Mouse (Mus musculus): Measurements from ENCODE around the gene Rab20. TPM values are rescaled to one million over a fixed set of nuclear protein-coding genes. Genes with fewer than 3 reads are reported as not detected.

The Rab20 gene
- 12.2 and 12.5 TPM in 2 replicates for polyA plus RNA-seq (2012; ENCODE audit: insufficient read depth, insufficient read length, missing spikeins)

DNA sequence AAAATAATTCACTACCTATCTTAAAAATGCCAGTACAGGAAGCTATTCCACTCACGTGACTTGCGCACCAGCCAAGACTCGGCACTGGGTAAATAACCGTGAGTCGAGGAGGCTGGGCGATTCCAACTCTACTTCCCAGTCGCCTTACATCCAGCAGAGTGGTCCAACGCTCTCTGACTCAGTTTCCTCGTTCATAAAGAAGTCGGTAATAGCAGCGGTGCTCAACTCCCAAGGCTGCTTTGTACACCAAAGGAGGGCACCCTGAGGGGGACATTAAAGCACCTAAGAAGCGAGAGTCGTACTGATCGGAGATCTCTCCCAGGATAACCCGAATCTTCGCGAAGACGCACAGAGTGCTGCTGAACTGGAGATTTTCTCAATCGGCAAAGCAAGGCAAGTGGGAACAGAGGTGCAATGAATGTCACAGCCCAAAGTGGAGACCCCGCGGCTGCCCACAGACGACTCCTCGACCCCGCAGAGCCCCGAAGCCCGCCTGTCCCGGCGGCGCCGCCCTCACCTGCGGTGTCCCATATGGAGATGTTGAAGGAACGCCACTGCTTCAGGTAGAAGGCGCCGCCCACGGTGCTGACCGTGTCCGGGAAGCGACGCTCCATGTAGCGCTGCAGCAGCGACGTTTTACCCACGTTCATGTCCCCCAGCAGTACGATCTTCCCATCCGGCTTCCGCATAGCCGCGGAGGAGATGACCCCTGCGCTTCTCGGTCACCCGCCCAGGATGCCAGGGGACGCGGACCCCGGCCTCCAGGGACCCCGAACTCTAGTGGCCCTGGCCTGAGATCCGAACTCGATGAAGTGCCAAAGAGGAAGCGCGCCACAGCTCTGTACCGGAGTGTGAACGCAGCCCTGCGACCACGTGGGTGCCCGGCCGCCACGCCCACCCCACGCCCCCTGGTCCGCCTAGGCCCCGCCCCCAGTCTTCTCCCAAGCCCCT lies at the start of gene Rab20:
Rab20 (minus strand) TSS at position 900 of the 951 bp plus-strand sequence.
- H3K4me1 ChIP-seq (ENCODE audit: control insufficient read depth, insufficient read depth, low read length), result peaks cover 27% of the 10 kb centered on the region
- TF ChIP-seq CTCF (IDR thresholded peaks at IDR 0.05; ENCODE audit: low read depth, low read length) (no peak), POLR2A (IDR thresholded peaks at IDR 0.05; ENCODE audit: borderline replicate concordance, low read depth, low read length) (no peak; the same call in 1 of the 2 replicates)
- peak within 1 kb of the TSS; percentile 93 for H3K4me3 ChIP-seq (ENCODE audit: insufficient read depth, low read length)
- H3K27ac ChIP-seq (ENCODE audit: insufficient read depth, low read depth, low read length), result peak within 1 kb of the TSS; percentile 87

DNA sequence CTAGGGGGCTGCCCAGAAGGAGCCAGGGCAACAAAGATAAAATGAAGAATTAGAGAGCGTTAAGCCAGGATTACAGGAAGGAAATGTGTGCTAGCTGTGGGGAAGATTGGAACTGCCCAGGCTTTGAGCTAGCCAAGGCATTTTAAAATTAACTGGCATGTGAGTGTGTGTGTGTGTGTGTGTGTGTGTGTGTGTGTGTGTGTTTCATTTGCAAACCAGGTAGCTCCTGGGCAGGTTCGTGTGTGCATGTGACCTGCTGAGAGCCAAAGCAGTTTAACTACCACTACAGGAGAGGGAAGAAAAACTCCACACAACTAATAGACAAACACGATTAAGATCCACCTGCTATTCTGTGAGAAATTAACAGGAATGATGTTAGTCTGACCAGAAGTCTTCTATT lies 44.8 kb upstream of the Rab20 start:
- TF ChIP-seq POLR2A (IDR thresholded peaks at IDR 0.05; ENCODE audit: borderline replicate concordance, low read depth, low read length), result no peak
- no peak for TF ChIP-seq CTCF (IDR thresholded peaks at IDR 0.05; ENCODE audit: low read depth, low read length)
- Histone ChIP-seq H3K27ac (ENCODE audit: insufficient read depth, low read depth, low read length) (no peak overlapping the region), H3K4me1 (ENCODE audit: control insufficient read depth, insufficient read depth, low read length) (no peaks in the 10 kb centered on the region), H3K4me3 (ENCODE audit: insufficient read depth, low read length) (no peak overlapping the region)

DNA sequence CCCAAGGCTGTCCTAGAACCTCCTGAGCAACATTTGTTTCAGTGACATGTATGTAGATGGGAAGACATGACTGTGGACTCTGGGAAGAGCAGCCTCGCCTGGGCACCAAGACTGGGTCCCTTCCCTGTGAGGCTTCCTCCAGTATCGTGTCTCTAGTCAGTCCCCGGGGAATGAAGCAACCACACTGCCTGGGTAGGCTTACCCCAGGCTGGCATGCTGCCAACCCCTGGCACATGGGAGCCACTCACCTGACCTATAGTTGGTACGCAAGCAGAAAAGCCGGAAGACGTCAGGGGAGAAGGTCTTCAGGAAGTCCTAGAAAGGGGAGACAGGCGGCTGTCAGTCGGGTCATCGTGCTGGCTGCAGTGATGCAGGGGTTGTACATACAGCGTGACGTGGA lies 40.2 kb upstream of the Rab20 start:
- peaks cover 9% of the 10 kb centered on the region for H3K4me1 ChIP-seq (ENCODE audit: control insufficient read depth, insufficient read depth, low read length)
- H3K4me3 ChIP-seq (ENCODE audit: insufficient read depth, low read length), result no peak overlapping the region
- TF ChIP-seq POLR2A (IDR thresholded peaks at IDR 0.05; ENCODE audit: borderline replicate concordance, low read depth, low read length) (no peak), CTCF (IDR thresholded peaks at IDR 0.05; ENCODE audit: low read depth, low read length) (no peak)
- no peak overlapping the region for H3K27ac ChIP-seq (ENCODE audit: insufficient read depth, low read depth, low read length)

DNA sequence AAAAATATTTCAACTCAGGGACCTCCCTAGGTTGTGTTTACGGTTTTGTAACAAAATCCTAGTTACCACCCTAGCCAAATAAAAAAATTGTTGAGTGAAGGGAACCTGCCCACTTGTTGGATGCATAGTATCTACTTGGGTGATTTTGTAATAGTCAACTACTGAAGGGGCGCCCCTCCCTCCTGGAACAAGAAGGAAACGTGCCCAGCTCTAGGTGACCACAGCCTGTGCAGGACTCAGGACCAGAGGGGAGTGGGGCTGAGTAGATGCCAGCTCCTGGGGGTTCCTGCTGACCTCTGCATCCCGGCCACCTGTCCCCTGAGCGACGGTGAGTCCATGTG lies 39.5 kb upstream of the Rab20 start:
- Histone ChIP-seq H3K4me1 (ENCODE audit: control insufficient read depth, insufficient read depth, low read length) (peaks cover 9% of the 10 kb centered on the region), H3K4me3 (ENCODE audit: insufficient read depth, low read length) (no peak overlapping the region), H3K27ac (ENCODE audit: insufficient read depth, low read depth, low read length) (no peak overlapping the region)
- TF ChIP-seq POLR2A (IDR thresholded peaks at IDR 0.05; ENCODE audit: borderline replicate concordance, low read depth, low read length) (no peak), CTCF (IDR thresholded peaks at IDR 0.05; ENCODE audit: low read depth, low read length) (no peak)

DNA sequence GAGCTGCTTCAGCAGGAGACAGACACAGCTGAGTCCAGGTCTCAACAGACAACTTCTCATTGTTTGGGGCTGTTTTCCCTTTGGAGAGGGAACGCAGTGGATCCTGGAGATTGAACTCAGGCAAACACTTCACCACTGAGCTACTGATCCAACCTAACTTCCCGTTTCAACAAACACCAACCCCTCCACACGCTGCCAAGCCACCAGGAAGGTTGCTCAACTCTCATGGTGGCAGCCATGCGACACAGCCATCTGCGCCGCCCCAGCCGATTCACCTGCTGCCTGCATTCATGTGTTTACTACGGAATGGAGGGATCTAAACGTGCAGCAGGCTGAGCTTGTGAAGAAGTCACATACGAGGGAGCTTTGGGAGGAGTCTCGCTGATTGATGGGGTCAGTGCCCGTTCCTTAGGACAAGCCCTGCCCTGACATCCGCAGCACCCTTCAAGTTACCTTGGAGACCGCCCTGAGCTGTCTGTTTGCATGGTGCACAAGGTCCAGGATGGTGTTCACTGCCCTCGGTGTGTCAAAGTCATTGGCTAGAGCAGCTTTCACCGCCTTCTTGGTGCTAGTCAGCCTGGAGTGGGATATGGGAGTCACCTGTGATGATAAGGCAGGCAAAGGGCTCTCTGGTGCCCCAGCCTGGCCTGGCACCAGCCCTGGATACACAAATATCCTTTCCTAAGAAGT lies 39.0 kb upstream of the Rab20 start:
- Histone ChIP-seq H3K27ac (ENCODE audit: insufficient read depth, low read depth, low read length) (no peak overlapping the region), H3K4me1 (ENCODE audit: control insufficient read depth, insufficient read depth, low read length) (peaks cover 9% of the 10 kb centered on the region), H3K4me3 (ENCODE audit: insufficient read depth, low read length) (no peak overlapping the region)
- TF ChIP-seq POLR2A (IDR thresholded peaks at IDR 0.05; ENCODE audit: borderline replicate concordance, low read depth, low read length) (no peak), CTCF (IDR thresholded peaks at IDR 0.05; ENCODE audit: low read depth, low read length) (no peak)

DNA sequence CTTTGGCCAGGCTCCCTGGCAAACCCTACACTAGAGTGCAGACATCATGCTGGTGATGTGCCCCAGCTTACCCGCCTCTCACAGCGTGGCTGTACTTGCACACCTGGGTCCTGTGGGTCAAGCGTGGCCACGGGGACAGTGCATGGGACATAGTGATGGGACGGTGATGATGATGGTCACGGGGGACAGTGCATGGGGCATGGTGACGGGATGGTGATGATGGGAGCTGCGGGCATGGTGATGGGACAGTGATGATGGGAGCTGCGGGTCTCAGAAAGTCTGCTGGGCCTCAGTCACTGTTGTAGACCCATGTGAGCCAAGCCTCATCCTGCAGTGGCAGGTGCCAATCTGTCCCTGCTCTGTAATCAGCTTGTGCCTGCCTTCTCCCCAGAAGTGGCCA lies 37.8 kb upstream of the Rab20 start:
- no peak for TF ChIP-seq CTCF (IDR thresholded peaks at IDR 0.05; ENCODE audit: low read depth, low read length)
- no peak for TF ChIP-seq POLR2A (IDR thresholded peaks at IDR 0.05; ENCODE audit: borderline replicate concordance, low read depth, low read length)
- Histone ChIP-seq H3K27ac (ENCODE audit: insufficient read depth, low read depth, low read length) (no peak overlapping the region), H3K4me1 (ENCODE audit: control insufficient read depth, insufficient read depth, low read length) (peaks cover 9% of the 10 kb centered on the region), H3K4me3 (ENCODE audit: insufficient read depth, low read length) (no peak overlapping the region)

DNA sequence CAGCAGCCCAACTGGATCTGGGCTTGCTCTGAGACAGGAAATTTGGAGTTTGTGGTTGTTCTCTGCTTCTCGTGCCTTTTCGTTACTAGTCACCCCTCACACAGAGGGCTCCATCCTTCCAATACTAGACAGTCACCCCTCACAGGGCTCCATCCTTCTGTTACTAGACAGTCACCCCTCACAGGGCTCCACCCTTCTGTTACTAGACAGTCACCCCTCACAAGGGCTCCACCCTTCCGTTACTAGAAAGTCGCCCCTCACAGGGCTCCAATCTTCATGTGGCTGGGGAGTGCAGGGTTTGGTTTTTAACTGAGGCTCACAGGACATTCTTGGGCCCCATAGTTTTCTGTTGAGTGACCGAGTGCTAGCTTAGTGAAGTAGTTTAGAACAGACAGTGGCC lies 34.7 kb upstream of the Rab20 start:
- H3K27ac ChIP-seq (ENCODE audit: insufficient read depth, low read depth, low read length), result no peak overlapping the region
- TF ChIP-seq CTCF (IDR thresholded peaks at IDR 0.05; ENCODE audit: low read depth, low read length) (no peak), POLR2A (IDR thresholded peaks at IDR 0.05; ENCODE audit: borderline replicate concordance, low read depth, low read length) (no peak)
- peaks cover 9% of the 10 kb centered on the region for H3K4me1 ChIP-seq (ENCODE audit: control insufficient read depth, insufficient read depth, low read length)
- H3K4me3 ChIP-seq (ENCODE audit: insufficient read depth, low read length), result no peak overlapping the region

DNA sequence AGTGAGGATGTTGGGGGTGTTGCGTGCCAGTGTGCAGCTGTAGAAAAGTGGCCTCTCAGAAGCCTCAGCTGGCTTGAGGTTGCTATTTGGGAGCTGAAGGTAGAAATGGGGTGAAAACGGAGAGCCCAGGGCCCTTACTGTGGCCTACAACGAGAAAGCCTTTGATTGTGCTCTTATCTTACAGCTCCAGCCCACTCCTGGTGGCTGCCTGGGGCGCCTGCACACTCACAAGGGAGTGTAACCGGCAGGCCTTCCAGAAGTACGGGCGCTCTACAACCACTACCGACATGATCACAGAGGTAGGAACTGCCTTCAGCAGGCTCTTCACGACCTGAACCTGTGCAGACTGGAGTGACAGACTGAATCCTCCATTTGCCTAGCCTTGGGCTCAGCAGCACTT lies 34.2 kb upstream of the Rab20 start:
- Histone ChIP-seq H3K4me3 (ENCODE audit: insufficient read depth, low read length) (no peak overlapping the region), H3K27ac (ENCODE audit: insufficient read depth, low read depth, low read length) (no peak overlapping the region), H3K4me1 (ENCODE audit: control insufficient read depth, insufficient read depth, low read length) (peaks cover 8% of the 10 kb centered on the region)
- TF ChIP-seq POLR2A (IDR thresholded peaks at IDR 0.05; ENCODE audit: borderline replicate concordance, low read depth, low read length), result no peak
- TF ChIP-seq CTCF (IDR thresholded peaks at IDR 0.05; ENCODE audit: low read depth, low read length), result no peak

DNA sequence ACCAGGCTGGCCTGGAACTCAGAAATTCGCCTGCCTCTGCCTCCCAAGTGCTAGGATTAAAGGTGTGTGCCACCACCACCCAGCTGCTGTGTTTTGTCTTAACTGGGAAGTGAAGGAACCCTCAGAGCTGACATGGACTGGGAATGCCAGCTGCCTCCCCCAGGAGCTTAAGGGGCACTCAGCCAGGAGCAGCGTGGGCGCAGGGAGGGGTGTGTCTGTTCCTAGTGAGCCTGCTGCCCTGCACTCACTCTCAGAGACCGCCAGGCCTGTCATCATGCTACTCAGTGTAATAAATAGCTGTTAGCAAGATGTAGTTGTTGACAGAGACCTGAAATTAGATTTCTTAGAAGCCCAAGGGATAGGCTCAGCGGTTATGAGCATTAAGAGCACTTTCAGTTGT lies 32.5 kb upstream of the Rab20 start:
- no peak overlapping the region for H3K4me3 ChIP-seq (ENCODE audit: insufficient read depth, low read length)
- TF ChIP-seq CTCF (IDR thresholded peaks at IDR 0.05; ENCODE audit: low read depth, low read length), result no peak
- no peak for TF ChIP-seq POLR2A (IDR thresholded peaks at IDR 0.05; ENCODE audit: borderline replicate concordance, low read depth, low read length)
- no peaks in the 10 kb centered on the region for H3K4me1 ChIP-seq (ENCODE audit: control insufficient read depth, insufficient read depth, low read length)
- H3K27ac ChIP-seq (ENCODE audit: insufficient read depth, low read depth, low read length), result no peak overlapping the region

DNA sequence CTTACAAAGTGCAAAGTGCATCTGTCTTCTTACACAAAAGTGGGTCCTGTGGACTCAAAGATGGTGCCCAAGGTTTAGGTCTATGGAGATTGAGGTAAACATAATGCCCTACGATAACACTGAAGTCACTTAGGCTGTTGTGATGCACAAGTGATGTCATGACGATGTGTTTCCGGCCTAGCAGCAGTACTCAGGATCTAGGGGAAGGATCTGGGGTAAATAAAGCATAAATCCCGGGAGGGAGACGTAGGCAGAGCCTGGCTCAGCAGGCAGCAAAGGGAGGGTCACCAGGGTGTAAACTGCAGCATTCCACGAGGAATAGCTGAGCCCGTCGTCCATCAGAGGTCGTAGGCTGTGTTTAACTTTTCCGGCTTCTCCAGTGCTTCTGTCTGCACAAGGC lies 30.4 kb upstream of the Rab20 start:
- no peak overlapping the region for H3K27ac ChIP-seq (ENCODE audit: insufficient read depth, low read depth, low read length)
- no peaks in the 10 kb centered on the region for H3K4me1 ChIP-seq (ENCODE audit: control insufficient read depth, insufficient read depth, low read length)
- TF ChIP-seq CTCF (IDR thresholded peaks at IDR 0.05; ENCODE audit: low read depth, low read length) (no peak), POLR2A (IDR thresholded peaks at IDR 0.05; ENCODE audit: borderline replicate concordance, low read depth, low read length) (no peak)
- no peak overlapping the region for H3K4me3 ChIP-seq (ENCODE audit: insufficient read depth, low read length)
